Mouse (Mus musculus) E14TG2a.4 (cell line): ENCODE measurements around the gene Zfp60.
"Not testable (repeated sequence)": the region's sequence is repeated elsewhere in the genome, so short reads cannot be mapped to it uniquely, and the experiment has no call there.

ENCODE experiments used
- H3K27me3 ChIP-seq: 2 replicates; pipeline ENCODE4 v1.6.1; 2014; ENCODE audit warnings: low read length, control low read depth; ENCODE audit not compliant: insufficient read depth
- H3K36me3 ChIP-seq: 2 replicates; pipeline ENCODE4 v1.6.1; 2014; ENCODE audit warnings: low read length, control low read depth; ENCODE audit not compliant: insufficient read depth
- H3K4me1 ChIP-seq: replicated peaks from 2 replicates; pipeline ENCODE4 v1.6.1; 2014; ENCODE audit warnings: low read depth, low read length, control low read depth
- H3K4me3 ChIP-seq: replicated peaks from 2 replicates; pipeline ENCODE4 v1.5.1; 2014; ENCODE audit warnings: mild to moderate bottlenecking, low read length
- H3K9me3 ChIP-seq: 2 replicates; pipeline ENCODE4 v1.6.1; 2014; ENCODE audit warnings: low read length, control low read depth
- CTCF ChIP-seq: conservative IDR thresholded peaks from 2 replicates; pipeline ENCODE4 v1.5.1; 2014; ENCODE audit warnings: low read length
- NANOG ChIP-seq: IDR thresholded peaks from 2 replicates; pipeline ENCODE4 v1.6.1; 2014; ENCODE audit warnings: borderline replicate concordance, low read length, mixed read lengths
- POU5F1 ChIP-seq: IDR thresholded peaks from 2 replicates; pipeline ENCODE4 v1.6.1; 2014; ENCODE audit warnings: low read length, borderline replicate concordance

Zfp60 gene

GRCm38 (mm10) chr7:27756351-27757047 lies 25.3 kb downstream of the Zfp60 start:
- no peaks in the 10 kb centered on the region for H3K27me3 ChIP-seq
- peaks cover 69% of the 10 kb centered on the region for H3K9me3 ChIP-seq
- no peak for TF ChIP-seq CTCF
- peak; percentile 81; the same call in 1 of the 2 replicates for TF ChIP-seq NANOG
- no peak for TF ChIP-seq POU5F1
- no peak overlapping the region for H3K4me3 ChIP-seq
- peaks cover under 1% of the 10 kb centered on the region for H3K36me3 ChIP-seq
- peaks cover 23% of the 10 kb centered on the region for H3K4me1 ChIP-seq

- Histone ChIP-seq H3K27me3 (no peaks in the 10 kb centered on the region), H3K4me3 (no peak overlapping the region), H3K9me3 (peaks cover 74% of the 10 kb centered on the region), H3K36me3 (no peaks in the 10 kb centered on the region), H3K4me1 (peaks cover 23% of the 10 kb centered on the region)
- no peak for TF ChIP-seq POU5F1
- TF ChIP-seq CTCF, result no peak
- no peak for TF ChIP-seq NANOG
Observed at GRCm38 (mm10) chr7:27757048-27757375, 25.8 kb downstream of the Zfp60 start.

DNA sequence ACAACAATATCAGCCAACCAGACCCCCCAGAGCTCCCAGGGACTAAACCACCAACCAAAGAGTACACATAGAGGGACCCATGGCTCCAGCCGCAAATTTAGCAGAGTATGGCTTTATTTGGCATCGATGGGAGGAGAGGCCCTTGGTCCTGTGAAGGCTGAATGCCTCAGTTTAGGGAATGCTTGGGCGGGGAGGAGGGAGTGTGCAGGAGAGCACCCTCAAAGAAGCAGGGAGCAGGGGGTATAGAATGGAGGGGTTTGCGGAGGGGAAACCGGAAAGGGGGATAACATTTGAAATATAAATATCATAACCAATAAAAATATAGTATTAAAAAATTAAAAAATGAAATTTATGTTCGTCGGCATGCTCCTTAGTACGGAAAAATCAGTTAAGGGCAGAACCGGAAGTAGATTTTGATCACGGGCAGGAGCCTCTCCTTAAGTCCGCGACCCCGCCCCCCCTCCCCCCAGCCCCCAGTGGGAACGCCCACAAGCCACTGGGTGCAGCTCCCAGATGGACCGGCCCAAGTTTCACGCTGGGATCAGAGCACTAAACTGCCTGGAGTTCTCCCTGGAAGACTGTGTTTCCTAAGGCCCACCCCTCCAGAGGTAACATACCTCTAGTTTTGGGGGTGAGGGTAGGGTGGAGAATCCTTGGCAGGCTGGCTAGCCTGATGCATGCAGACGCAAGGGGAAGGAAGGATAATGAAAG lies 34.1 kb downstream of the Zfp60 start:
- peak overlapping the region; percentile 20; the same call in 1 of the 2 replicates for H3K4me3 ChIP-seq
- no peak for TF ChIP-seq POU5F1
- TF ChIP-seq CTCF, result no peak
- no peak for TF ChIP-seq NANOG
- peaks cover 31% of the 10 kb centered on the region for H3K9me3 ChIP-seq
- H3K4me1 ChIP-seq, result peaks cover 16% of the 10 kb centered on the region
- no peaks in the 10 kb centered on the region for H3K27me3 ChIP-seq
- no peaks in the 10 kb centered on the region for H3K36me3 ChIP-seq

GRCm38 (mm10) chr7:27789306-27789705 lies 58.1 kb downstream of the Zfp60 start:
- H3K27me3 ChIP-seq, result peaks cover 4% of the 10 kb centered on the region; the same call in 1 of the 2 replicates
- H3K4me1 ChIP-seq, result no peaks in the 10 kb centered on the region
- no peak overlapping the region for H3K4me3 ChIP-seq
- TF ChIP-seq NANOG, result no peak
- no peak for TF ChIP-seq POU5F1
- TF ChIP-seq CTCF, result no peak
- H3K9me3 ChIP-seq, result peaks cover 15% of the 10 kb centered on the region
- no peaks in the 10 kb centered on the region for H3K36me3 ChIP-seq

GRCm38 (mm10) chr7:27793865-27794264 lies 62.7 kb downstream of the Zfp60 start:
- peaks cover 31% of the 10 kb centered on the region for H3K9me3 ChIP-seq
- H3K36me3 ChIP-seq, H3K4me1 ChIP-seq, H3K27me3 ChIP-seq, H3K4me3 ChIP-seq: not testable (repeated sequence)

DNA sequence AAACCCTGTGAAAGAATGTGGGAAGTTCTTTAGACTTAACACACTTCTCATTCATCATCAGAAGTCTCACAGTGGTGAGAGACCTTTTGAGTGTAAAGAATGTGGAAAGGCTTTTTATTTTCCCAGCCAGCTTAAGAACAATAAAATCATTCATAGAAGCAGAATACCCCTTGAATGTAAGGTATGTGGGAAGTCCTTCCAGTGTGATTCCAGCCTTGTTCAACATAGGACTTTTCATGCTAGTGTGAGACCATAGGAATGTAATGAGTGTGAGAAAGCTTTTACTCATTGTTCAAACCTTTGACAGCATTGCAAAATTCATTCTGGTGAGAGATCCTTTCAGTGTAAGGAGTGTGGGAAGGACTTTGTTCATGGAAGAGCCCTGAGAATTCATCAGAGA lies 63.4 kb downstream of the Zfp60 start:
- TF ChIP-seq POU5F1, result no peak
- no peak for TF ChIP-seq CTCF
- TF ChIP-seq NANOG, result no peak
- Histone ChIP-seq H3K27me3 (peaks cover 4% of the 10 kb centered on the region; the same call in 1 of the 2 replicates), H3K36me3 (no peaks in the 10 kb centered on the region), H3K4me3 (no peak overlapping the region), H3K9me3 (peaks cover 31% of the 10 kb centered on the region), H3K4me1 (no peaks in the 10 kb centered on the region)

DNA sequence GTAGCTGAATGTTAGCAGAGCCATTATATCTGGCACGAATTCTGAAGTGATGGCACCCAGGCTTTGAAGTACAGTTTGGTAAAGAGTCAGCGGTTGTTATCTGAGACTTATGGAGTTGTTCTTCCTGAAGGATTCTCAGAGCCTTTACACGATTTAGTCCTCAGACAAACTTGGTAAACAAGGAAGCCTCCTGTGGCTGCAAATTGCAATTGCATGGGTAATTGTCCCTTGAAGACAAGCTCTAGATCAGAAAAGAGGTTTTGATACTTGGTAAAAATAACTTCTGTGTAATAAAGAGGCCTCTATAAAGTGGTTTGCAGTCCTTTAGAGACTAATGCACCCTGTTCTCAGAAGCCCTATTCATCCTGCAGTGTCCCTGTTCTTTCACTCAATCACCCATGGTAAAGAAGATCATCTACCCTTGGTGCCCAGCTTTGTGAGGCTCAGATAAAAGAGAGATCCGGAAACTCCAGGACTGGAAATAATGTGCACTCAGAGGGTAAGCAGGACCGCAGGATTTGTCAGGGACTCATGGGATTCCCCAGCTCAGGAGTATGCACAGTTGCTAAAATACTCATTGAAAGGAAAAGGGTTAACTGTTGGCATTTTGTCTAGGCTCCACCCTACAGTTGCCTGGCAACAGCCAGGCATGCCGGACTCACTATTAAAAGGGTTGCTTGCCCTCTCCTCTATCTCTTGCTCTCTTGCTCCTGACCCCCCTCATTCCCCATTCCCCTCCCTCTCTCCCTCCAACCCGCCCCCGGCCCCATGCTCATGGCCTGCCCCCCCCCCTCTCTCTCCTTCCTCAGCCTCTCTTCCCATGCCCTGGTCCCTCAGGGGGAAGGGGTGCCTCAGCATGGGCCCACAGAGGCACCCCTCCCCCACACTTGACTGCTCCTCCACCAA lies 67.0 kb downstream of the Zfp60 start:
- H3K36me3 ChIP-seq, result no peaks in the 10 kb centered on the region
- no peak overlapping the region for H3K4me3 ChIP-seq
- peaks cover 6% of the 10 kb centered on the region for H3K4me1 ChIP-seq
- H3K9me3 ChIP-seq, result peaks cover 31% of the 10 kb centered on the region
- H3K27me3 ChIP-seq, result no peaks in the 10 kb centered on the region
- no peak for TF ChIP-seq NANOG
- TF ChIP-seq CTCF, result no peak
- no peak for TF ChIP-seq POU5F1

DNA sequence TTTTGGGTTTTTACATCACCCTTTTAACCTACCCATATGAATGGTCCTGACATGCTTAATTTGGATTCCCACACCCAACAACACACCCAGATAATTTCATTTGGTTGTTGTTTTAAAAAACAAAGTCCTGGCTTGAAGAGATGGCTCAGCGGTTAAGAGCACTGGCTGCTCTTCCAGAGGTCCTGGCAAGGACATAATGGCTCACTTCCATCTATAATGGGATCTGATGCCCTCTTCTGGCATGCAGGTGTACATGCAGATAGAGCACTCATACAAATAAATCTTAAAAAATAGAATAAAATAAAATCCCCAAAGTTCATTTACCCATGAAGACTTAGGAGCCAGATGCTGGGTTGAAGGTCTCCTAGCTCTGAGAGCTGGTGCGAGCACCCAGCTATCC lies 69.9 kb downstream of the Zfp60 start:
- Histone ChIP-seq H3K36me3 (peaks cover 2% of the 10 kb centered on the region), H3K4me1 (peaks cover 21% of the 10 kb centered on the region), H3K9me3 (peaks cover 21% of the 10 kb centered on the region), H3K27me3 (no peaks in the 10 kb centered on the region), H3K4me3 (no peak overlapping the region)
- TF ChIP-seq NANOG, result no peak
- peak; percentile 38 for TF ChIP-seq CTCF
